38 mouse cellular contexts compared by ENCODE assay signal in the genomic region with DNA sequence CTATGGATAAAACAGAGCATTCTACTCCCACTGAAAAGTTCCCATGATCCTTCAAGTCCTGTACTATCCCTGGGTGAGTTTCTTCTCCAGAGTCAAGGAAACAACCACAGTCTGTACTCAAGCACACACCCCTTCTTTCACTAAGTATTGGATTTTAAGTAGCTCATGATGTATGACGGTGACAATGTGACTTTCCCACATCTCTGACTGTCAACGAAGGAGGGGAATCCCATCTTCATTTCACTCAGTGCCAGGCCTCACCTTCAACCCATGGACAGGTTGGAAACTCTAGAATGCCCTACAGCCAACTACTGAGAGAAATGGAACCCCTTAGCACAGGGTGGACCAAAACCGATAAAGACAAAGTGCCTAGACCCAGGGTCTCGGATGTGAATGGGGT. TPM values are rescaled to one million over a fixed set of nuclear protein-coding genes. Genes with fewer than 3 reads are reported as not detected.
"Had no signal": no experiment of that assay in that cellular context is flagged by ENCODE, and none has a peak within 500 bp of the region (broad histone marks: within the 10 kb centered on the region; RNA-seq: fewer than 3 reads in every experiment).

No protein-coding gene starts in this region.

- ATAC-seq: liver, embryonic 12.5 days; liver, postnatal 0 days; lung, postnatal 0 days; midbrain, embryonic 13.5 days; midbrain, embryonic 15.5 days; midbrain, embryonic 16.5 days had no signal

- H3K27ac ChIP-seq: limb, embryonic 10.5 days; limb, embryonic 12.5 days; limb, embryonic 13.5 days; limb, embryonic 15.5 days; liver, embryonic 12.5 days; liver, embryonic 13.5 days; liver, embryonic 14.5 days; liver, embryonic 15.5 days; lung, embryonic 15.5 days; macrophage; midbrain, embryonic 10.5 days; midbrain, embryonic 12.5 days; midbrain, embryonic 13.5 days; midbrain, embryonic 15.5 days; neural tube, embryonic 12.5 days had no signal

- DNase-seq: left cerebral cortex, postnatal 4 days; liver; liver, embryonic 13.5 days; liver, postnatal 0 days; lung, adult 18-20 months; lung, adult 2 months; lung, embryonic 14.5 days; lung, postnatal 10 days; lung, postnatal 14 days; lung, postnatal 36 days; lung, postnatal 4 days; midbrain, embryonic 14.5 days had no signal

- H3K36me3 ChIP-seq: limb, embryonic 10.5 days; limb, embryonic 12.5 days; limb, embryonic 13.5 days; limb, embryonic 15.5 days; liver, embryonic 12.5 days; liver, embryonic 13.5 days; liver, embryonic 15.5 days; lung, embryonic 15.5 days; midbrain, embryonic 10.5 days; midbrain, embryonic 12.5 days; midbrain, embryonic 13.5 days; midbrain, embryonic 15.5 days; neural tube, embryonic 12.5 days had no signal

- H3K27me3 ChIP-seq: limb, embryonic 12.5 days; limb, embryonic 13.5 days; limb, embryonic 15.5 days; liver, embryonic 12.5 days; liver, embryonic 13.5 days; liver, embryonic 15.5 days; lung, embryonic 15.5 days; megakaryocyte, embryonic 14.5 days; midbrain, embryonic 12.5 days; midbrain, embryonic 13.5 days; midbrain, embryonic 15.5 days; neural tube, embryonic 12.5 days had no signal

- H3K4me2 ChIP-seq: limb, embryonic 12.5 days; limb, embryonic 13.5 days; limb, embryonic 15.5 days; liver, embryonic 11.5 days; liver, embryonic 12.5 days; liver, embryonic 13.5 days; liver, embryonic 15.5 days; lung, embryonic 14.5 days; lung, embryonic 15.5 days; midbrain, embryonic 11.5 days; midbrain, embryonic 12.5 days; midbrain, embryonic 13.5 days; midbrain, embryonic 15.5 days; neural tube, embryonic 12.5 days had no signal

- H3K4me3 ChIP-seq: limb, embryonic 10.5 days; limb, embryonic 12.5 days; limb, embryonic 13.5 days; limb, embryonic 15.5 days; liver, embryonic 12.5 days; liver, embryonic 13.5 days; liver, embryonic 15.5 days; lung, embryonic 15.5 days; megakaryocyte, embryonic 14.5 days; midbrain, embryonic 10.5 days; midbrain, embryonic 12.5 days; midbrain, embryonic 13.5 days; midbrain, embryonic 15.5 days; myocyte; neural tube, embryonic 12.5 days had no signal

- H3K9ac ChIP-seq: limb, embryonic 12.5 days; limb, embryonic 13.5 days; limb, embryonic 15.5 days; liver, embryonic 12.5 days; liver, embryonic 13.5 days; liver, embryonic 14.5 days; liver, embryonic 15.5 days; liver, postnatal 0 days; lung, embryonic 14.5 days; lung, embryonic 15.5 days; midbrain, embryonic 12.5 days; midbrain, embryonic 13.5 days; midbrain, embryonic 15.5 days; neural tube, embryonic 12.5 days had no signal

- H3K9me3 ChIP-seq: limb, embryonic 10.5 days; limb, embryonic 12.5 days; limb, embryonic 13.5 days; limb, embryonic 15.5 days; liver, embryonic 12.5 days; liver, embryonic 13.5 days; liver, embryonic 15.5 days; lung, embryonic 15.5 days; megakaryocyte, embryonic 14.5 days; midbrain, embryonic 10.5 days; midbrain, embryonic 12.5 days; midbrain, embryonic 13.5 days; midbrain, embryonic 15.5 days; neural tube, embryonic 12.5 days had no signal

- H3K4me1 ChIP-seq: limb, embryonic 10.5 days; limb, embryonic 12.5 days; limb, embryonic 13.5 days; limb, embryonic 15.5 days; liver, embryonic 12.5 days; liver, embryonic 13.5 days; liver, embryonic 15.5 days; lung, embryonic 15.5 days; megakaryocyte, embryonic 14.5 days; midbrain, embryonic 10.5 days; midbrain, embryonic 12.5 days; midbrain, embryonic 13.5 days; midbrain, embryonic 15.5 days; neural tube, embryonic 12.5 days had no signal

RNA-seq across cellular contexts. Expression of gene Nek11, which starts 29.1 kb away (rescaled TPM):
- total RNA-seq: liver, adult 2 months; megakaryocyte progenitor cell, adult 5-6 weeks; megakaryocyte, adult 5-6 weeks; megakaryocyte-erythroid progenitor cell, adult 5-6 weeks; monocyte, adult 5-6 weeks had no signal
- polyA plus RNA-seq: liver, adult 2 months; liver, embryonic 13.5 days; liver, embryonic 14.5 days; liver, embryonic 16.5 days; liver, postnatal 0 days; macrophage had no signal
